Mouse (Mus musculus): ENCODE measurements at regions not wholly inside any gene's neighbourhood (a gene's known extent, or its start where the extent isn't known, plus 50 kb on each side); places are given as distances from the start of the nearest gene placed in this dataset.

DNA sequence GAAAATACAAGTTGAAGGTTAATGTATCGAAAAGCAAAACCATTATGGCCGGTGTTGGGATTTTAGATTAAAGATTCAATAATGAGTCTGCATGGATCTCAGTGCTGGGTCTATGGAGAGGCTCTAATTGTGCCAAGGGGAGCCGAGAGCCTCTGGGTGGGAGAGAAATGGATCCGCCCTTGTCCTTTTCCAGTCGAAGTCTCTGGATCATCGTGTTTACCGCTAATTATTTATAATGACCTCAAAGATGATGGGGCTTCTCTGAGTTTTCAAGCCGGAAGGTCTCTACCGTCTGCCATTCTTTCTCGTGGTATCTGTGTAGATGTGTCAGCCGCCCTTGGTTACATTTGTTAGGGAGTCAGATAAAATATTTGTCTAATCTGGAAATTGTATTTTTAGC, 83.2 kb upstream of the Zfp507 start:
- TF ChIP-seq CTCF (IDR thresholded peaks at IDR 0.05; ENCODE audit: insufficient read depth, low read length) (no peak), POLR2A (IDR thresholded peaks at IDR 0.05; ENCODE audit: borderline replicate concordance, extremely low read depth, low read depth, low read length) (no peak)
